Mouse (Mus musculus): ENCODE results near the gene Pygb.

DNA sequence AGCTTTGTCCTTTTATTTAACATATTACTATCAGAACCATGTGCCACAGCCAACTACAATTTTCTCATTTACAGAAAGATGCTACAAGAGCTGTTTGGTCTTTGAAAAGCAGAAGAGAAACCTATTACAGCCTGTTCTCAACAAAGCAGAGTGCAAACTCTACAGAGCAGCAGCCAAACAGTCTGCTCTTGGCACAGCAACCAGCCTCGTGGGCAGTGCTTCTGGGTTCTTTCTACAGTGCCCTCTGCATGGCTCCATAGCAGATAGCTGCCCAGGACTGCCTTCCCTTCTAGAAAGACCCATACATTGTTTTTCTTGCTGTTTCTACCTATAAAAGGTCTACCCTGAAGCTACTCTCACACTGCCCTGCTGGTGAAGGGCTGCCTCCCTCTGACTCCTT is 58.3 kb downstream of the Pygb start:
- TF ChIP-seq GATA1 (IDR thresholded peaks at IDR 0.05; ENCODE audit: low read length), result no peak
- TF ChIP-seq TAL1 (IDR thresholded peaks at IDR 0.05; ENCODE audit: low read length), result no peak
